Mouse (Mus musculus) retina, postnatal 1 day (tissue): Measurements from ENCODE around the gene Tomm34.

ENCODE experiments used
- DNase-seq: peaks from one replicate; pipeline ENCODE4 v3.0.0-alpha.2; 2012

Tomm34 gene

DNA sequence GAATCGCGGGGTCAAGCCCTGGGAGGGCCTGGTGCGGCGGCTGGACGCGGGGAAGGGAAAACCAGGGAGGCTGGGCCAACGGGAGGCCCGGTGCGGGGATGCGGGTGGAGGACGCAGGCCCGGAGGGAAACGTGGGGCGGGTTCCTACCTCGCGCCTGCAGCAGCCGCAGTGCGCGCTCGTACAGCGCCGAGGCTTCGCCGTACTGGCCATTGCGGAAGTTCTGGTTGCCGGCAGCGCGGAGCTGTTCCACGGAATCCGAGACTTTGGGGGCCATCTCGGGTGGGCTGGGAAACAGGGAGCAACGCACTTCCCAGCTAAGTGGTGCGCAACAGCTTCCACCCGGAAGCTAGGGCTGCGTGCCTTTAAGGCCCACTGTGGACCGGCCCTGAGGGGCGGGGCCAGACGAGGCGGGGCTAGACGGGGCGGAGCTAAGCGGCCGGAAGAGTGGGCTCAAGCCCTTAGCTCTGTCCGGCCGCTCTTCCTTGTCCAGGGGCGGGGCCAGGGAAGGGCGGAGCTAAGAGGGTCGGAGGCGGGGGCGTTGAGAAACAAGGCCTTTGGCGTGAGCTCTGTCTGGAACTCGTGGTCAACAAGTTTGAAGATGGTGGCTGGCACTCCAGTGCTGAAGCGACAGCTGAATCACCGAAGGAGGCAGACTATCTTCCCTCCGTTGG, at the start of gene Tomm34:
Gene Tomm34, minus strand, starts transcription at position 405 of the 672 bp plus-strand sequence.
- DNase-seq: peak; percentile 97

DNA sequence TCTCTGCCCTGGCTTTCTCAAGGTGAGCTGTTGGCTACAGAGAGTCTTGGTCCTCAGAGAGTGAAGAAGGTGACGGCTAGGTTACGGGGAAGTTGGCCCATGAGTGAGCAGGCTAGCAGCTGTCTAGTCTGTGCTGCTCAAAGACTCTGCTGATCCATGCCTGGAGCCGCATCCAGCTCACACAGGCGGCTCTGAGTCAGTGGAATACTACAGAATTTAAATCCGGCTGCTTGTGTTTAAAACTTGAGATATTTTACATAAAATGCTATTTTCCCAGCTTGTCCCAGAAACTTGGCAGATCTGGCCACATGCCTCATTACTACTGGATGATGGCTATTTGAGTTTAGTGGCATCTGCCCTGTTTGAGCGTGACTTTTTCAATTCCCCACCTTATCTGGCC, 48.5 kb upstream of the Tomm34 start:
- no peak for DNase-seq

DNA sequence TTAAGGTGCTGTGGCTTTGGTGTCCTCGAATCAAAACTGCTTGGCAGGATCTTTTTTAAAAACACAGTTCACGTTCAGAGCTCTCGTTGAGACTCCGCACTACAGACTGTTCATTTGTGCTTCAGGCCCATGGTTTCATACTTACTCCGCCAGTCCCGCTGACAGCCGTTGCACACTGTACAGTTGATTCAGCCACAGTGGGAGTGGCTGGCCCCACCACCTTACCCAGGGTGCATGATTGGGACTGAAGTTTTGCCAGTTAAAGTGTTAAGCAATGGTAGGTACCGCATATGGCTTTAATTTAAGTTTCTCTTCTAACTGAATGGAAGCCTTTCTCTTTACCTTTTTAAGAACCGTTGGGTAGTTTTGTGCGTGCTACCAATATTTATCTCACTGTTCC, 44.6 kb upstream of the Tomm34 start:
- no peak for DNase-seq

DNA sequence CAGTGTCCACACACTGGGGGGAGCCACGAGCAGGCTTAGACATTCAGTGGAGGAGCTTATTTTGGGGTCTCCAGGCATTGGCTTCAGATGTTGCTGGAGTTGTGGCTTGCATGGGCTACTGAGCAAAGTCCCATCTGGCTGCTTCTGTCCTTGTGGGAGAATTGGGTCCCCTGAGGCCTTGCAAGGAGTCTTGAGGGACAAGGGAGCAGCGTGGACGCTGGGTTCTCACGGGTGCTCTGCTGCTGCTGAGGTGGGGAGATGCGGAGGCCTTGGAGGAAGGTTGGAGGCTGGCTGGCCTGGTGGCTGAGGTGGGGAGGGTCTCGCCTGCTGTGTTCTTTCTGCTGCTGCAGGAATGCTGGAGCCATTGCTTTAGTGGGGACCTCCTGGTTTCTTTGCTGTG, 43.1 kb upstream of the Tomm34 start:
- DNase-seq: no peak

DNA sequence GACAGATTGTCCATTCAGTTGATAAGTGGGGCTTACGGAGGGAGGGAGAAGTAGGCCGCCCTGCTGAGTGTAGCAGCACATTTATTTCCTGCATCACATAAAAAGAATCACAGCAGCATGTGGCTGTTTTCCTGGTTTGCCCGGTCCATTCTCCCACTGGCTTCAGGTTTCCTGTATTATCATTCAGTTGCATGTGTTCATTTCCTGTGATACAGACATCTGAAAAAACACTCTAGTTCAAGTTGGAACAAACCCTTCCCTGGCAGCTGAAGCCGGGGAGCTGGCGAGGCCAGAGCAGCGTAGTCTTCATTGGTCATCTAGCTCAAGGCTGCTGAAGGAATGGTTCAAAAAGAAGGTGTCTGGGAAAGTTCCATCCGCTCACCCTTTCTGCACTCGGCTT, 40.6 kb upstream of the Tomm34 start:
- DNase-seq: no peak

DNA sequence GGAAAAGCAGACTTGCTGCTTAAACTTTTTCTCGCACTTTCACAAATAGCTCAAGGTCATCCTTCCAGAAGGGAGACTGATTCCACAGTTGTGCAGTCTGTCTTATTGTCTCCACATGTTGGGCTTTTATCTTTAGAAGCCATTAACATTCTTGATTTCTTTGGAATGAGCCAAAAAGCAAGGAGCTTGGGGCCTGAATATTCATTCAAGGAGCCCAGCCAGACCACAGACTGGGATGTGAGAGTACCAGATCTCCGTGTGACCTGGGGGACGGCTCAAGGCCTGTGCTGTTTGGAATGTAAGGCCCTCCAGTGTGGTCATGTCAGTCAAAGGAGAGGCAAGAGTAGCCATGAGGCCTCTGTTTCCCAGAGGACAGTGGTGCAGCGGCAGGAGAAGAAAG, 37.5 kb upstream of the Tomm34 start:
- DNase-seq: no peak

DNA sequence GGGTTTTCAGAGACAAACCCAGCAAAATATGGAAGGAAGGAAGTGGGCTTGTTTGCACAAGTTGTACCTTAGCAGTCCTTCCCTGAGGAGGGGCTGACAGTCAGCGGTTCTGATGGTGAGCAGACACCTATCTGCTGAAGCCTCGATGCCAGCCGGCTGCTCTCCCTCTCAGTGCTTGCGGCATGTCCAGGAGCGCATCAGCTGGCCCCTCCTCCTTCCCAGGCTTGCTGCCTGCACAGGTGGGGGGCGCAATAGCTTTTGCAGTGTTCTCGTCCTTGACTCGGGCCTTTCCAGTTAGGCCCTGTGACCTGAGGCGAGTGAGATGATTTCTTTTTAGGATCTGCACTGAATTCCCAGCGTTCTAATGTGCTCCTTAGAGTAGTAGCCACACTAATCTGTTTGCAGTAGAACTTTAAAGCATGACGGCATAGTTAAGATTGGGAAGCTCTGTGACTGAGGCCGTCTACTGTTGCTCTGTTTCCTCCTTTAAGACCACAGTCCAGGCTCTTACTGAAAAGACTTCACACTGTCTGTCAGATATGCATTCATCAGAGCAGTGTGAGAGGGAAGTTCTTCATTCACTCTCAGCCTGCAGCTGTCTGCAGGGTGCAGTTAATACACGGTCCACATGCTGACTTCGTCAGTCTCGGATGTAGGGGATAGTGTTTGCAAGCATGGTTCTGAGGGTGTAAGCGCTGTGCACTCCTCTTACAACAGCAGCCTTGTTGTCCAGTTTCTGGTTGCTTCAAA, 36.3 kb upstream of the Tomm34 start:
- DNase-seq: no peak

DNA sequence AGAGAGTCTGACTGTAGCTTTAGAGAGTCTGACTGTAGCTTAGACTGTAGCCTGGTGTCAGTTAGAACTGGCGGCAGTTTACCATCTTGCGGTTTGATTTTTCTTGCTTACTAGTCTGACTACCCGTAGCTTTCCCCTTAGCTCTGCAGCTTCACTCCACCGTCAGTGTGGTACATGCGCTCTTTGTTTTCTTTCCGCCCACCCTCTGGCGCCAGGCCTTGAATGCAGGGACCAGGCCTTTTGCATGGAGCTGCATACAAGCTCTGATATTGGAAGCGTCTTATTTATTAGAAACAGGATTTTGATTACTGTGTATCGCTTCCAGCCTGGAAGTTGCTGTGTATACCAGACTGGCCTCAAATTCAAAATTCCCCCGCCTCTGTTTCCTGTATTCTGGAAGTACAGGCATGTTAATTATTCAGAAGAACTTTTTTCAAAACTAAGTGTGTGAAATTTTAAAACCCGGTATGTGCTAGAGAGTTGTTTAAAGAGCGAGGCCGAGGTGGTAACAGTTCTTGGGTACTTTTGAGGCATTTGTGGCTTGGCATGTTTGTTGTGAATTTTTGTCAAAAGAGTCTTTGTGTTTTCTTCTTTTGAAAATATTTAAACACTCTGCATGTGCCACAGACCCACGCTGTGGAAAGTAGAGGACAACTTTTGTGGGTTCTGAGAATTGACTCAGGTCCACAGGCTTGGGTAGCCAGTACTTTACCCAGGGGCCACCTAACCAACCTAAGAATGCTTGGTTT, 35.5 kb upstream of the Tomm34 start:
- no peak for DNase-seq

DNA sequence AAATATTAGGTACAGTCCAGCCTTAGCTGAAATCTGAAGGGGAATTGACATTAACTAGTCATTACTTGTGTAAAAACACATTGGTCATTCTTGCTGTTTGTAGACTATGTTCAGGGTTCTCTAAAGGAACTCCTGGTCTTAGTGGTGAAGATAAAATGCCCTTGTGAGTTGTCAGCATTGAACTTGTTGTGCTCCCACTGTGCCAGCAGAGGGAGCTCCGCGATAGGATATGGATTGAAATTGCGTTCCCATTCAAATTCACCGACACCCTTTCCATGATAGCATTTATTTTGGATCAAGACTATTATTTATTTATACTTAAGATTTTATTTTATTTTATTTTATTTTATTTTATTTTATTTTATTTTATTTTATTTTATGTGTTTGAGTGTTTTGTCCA, 32.5 kb upstream of the Tomm34 start:
- peak; percentile 66 for DNase-seq

DNA sequence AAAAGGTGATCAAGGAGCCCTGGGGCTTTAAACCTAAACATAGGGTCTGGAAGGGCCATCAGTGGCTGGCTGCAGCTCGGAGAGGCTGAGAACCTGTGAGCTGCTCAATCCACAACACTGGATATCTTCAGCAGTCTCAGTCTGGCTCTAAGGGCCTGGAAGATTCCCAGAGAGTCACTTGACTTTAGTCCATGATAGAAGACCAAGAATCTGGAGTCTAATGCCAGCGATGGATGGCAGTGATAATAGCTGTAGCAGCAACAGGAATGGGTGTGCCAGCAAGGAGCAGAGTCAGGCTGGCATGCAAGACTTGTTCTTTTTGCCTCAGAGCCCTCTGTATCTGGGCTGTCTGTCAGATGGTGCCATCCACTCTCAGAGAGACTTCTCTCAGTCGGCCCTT, 31.4 kb upstream of the Tomm34 start:
- no peak for DNase-seq

DNA sequence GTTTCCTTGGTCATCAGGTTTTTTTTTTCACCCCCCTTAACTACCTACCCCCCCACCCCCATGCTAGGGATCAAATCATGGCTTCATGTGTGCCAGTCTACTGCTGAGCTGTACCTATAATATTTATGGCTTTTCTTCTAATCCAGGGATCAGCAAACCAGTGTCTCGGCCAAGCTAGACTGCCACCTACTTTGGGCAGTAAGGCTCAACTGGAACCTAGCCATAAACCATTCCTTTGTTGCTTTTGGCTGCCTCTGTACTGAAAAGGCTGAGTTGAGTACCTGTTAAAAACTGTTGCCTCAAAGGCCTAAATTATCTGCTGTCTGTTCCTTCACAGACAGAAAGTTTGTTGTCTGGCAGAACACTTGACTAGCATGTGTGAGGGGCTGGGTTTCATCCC, 31.0 kb upstream of the Tomm34 start:
- no peak for DNase-seq

DNA sequence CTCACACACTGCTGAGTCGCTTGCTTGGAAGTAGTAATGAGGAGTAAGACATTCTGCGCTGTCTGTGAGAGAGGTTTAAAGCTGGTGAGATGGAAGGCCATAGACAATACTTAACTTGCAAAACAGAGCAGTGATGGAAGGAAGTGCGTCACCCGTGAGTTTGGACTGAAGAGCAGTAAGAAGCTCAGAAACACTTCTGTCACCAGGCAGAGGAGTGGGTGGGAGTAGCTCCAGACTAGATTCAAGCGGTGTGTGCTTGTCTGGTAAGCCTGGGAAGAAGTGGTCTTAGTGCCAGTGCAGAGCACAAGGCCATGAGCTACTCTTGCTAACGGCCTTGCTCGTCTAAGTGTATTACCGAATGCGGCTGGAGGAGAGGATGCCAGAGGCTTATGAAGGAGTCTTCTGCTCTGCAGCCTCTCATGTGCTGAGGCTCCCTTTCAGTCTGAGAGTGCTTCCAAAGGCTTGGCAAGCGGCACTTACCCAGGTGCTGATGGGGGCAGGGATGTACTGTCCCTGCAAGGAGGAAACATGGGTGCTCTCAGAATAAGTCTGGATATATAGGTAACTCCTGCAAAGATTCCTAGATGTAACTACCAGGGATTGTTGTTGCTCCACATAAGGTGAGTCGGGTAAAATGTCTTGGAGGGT, 27.8 kb upstream of the Tomm34 start:
- DNase-seq: no peak

DNA sequence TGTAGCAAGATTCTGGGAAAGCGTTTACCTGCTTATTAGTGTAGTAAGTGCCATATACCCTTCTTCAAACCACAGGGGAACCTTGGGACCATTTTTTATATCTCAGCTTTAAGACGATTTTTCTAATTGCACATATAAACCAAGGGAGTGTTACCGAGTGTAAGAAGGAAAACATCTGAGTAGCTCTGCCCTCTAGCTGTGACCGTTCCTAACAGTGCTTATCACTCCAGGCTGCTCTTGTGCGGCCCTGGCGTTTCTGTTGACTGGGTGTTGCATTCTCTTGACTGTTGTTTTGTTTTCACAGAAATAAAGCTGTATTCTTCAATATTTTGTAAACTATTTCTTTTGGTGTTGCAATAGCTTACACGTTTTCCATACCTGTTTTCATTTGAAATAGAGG, 23.2 kb upstream of the Tomm34 start:
- no peak for DNase-seq

DNA sequence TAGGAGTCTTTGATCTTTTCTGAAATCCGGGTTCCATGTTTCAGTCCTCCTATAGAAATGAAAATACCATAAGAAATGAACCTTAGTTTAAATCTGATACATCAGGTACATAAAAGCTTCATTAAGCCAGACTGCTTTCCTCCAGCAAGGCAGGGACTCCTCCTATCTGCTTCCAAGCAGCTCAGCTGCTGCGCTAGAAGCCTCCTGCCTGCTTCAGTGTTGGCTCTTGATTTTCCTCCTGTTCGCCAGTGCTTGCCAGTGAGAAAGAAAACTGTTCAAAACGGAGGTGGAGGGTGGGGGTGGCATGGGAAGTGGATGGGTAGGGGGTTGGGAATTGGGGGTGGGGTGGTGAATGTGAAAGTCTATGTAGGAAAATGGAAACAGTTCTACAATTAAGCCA, 18.5 kb upstream of the Tomm34 start:
- no peak for DNase-seq

DNA sequence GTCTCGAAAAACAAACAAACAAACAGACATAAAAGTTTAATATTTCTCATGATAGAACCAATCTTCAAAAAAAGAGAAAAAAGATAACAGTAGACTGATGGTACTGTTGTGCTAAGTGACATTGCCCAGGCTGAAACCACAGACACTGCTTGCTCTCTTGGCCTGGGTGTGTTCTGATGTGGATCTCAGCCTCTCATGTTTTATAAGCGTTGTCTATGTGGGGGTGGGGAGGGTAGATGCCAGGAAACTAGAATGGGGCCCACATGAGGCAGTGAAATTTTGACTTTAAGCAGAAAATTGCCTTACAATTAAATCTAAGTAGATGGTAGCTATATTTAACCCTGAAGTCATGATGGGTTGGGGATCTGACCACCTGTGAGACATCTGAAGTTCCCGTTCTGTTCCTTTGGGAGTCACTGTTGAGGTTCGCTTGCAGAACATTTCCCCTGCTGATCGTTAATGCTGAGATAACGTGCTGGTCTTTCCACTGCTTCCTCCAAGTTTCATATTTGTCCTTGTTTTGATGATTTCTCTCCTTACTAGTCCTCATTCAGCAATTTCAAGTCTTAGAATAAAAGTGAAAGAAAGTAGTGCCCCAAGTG, 16.5 kb upstream of the Tomm34 start:
- DNase-seq: no peak

DNA sequence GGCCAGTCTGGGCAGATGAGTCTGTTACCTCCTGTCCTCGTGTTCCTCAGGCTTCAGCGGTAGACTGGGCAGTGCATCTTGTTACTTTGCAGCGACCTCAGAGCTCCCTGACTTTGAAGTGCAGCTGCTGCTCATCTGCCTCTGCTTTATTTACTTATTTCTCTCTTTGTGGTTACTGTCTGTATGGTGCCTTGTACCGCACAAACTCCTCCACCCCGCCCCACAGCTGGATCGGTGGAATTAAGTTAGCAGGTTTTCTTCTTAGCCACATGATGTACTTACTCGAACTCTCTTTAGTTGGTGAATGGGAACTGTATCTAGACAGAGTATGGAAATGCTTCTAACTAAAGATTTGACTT, 13.4 kb upstream of the Tomm34 start:
- no peak for DNase-seq

DNA sequence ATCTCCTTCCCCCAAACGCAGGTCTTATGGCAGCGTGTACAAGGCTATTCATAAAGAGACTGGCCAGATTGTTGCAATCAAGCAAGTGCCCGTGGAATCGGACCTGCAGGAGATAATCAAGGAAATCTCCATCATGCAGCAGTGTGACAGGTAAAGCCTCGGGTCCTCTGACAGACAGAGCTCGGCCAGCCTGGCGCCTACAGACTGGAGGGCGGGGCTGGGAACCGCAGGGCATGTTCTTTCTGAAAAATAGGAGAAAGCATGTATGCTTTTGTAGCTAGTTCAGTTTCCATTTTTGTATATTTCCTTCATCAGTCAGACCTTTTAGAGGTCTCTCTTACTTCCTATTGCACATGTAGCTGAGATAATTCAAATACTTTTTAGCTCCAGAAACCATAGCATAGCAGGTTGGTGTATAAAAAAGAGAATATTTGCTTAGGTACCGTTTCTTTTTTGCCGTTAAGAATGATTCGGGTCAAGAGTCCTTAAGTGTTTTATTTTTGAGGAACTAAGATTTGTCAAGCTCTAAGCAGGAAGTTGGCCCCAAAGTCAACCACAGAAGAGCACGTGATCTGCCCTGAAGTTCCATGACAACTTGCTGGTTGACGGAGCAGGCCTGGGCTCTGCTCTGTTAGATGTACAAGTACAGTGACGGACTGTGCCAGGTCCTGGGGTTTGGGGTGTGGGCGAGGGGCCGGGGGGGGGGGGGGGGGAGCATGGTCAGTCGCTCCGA, 12.8 kb upstream of the Tomm34 start:
- DNase-seq: no peak

DNA sequence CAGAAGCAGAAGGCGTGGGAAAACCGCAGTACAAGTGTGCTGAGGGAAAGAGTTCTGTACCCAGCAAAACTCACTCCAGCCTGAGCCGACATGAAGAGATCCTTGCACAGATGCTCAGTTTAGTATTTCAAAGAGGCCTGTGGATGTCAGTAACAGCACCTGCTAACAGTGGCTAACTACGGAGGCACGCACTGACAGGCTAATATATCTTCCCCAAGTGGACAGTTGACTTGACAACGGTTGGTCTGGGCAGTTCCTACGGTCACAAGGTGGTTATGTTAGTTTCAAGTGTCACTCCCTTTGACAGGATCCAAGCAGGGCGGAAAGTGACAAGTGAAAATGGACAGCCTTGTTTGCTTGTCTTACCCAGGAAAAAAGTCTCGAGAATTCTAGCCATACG, 11.2 kb upstream of the Tomm34 start:
- no peak for DNase-seq

DNA sequence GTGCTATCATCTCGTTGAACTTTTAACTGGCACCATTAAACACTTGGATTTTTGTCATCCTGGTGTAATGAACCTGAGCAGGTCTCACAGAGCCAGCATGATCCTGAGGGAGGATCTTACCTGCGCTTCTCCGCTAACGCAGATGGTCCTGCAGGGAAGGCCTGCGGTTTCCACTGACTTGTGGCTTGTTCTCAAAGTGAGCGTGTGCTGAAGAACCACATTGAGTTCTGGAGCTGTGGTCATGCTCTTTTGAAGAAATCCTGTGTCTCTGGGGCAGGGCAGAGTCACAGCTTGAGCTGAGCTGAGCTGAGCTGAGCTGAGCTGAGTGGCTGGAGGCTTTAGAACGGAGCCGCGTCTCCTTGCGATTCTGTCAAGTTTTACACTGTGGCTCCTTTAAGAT, 10.6 kb upstream of the Tomm34 start:
- no peak for DNase-seq

DNA sequence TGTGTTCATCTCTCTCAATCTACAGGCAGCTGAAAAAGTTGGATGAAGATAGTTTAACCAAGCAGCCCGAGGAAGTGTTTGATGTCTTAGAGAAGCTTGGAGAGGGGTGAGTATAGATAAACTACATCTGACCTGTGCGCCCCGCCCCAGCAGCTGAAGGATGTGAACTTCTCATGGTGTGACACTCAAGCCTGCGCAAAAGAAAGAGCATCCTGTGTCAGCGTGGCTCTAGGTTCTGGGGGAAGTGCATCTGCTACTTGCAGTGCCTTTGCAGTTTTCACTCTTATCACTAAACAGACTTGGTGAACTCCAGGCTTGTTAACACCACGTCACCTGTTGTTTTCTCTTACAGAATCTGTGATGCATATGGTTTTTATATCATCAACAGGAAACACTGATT, 8.5 kb upstream of the Tomm34 start:
- no peak for DNase-seq

DNA sequence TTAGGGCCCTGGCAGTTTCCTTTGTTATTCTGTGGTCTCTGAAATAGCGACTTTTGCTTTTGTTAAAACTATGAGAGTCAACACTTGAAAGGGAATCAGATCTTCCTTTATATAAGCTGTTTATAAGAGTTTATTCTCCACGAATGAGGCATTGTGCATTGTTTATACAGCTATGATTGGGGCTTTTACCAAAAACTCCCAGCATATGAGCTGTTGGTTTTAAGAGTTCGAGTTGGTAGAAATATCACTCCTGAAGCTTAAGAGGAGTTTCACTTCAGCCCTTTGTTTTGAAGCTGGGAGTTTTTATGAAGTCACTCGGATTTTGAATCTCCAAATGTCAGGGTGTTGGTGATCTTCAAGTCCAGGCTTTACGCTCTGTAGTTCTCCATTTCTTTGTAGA, 6.9 kb upstream of the Tomm34 start:
- DNase-seq: no peak

DNA sequence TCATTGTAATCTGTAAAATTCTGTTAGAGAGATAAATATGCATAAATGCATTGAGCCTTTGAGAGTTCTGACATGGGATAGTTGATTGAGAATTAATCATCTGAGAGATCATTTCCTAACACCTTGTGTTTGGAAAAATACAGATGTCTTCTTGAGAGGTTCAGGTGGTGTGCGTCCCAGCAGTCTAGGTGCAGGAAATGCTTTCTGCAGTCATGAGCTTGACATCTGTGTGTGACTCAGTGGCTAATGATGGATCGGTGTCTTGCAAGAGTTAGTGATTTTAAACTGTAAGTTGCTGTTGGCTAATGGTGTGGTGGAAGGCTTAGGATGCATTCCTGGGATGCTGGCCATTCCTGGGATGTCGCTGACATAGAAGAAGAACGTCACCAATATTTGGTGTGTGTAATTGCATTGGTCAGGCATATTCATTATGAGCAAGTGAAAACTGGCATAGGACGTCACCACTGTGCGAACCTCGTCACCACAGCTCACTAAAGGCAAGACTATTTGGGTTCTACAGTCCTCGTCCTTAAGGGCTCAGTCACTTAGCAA, 6.0 kb upstream of the Tomm34 start:
- DNase-seq: no peak
